Mouse (Mus musculus) MEL (cell line): ENCODE data around the gene Fbxo21. TPM values are rescaled to one million over a fixed set of nuclear protein-coding genes. Genes with fewer than 3 reads are reported as not detected.

Source experiments
- DNase-seq: peaks from one replicate; pipeline ENCODE4 v3.0.0; 2011; ENCODE audit warnings: low read depth, low spot score
- H3K27ac ChIP-seq: 2 replicates; pipeline ENCODE4 v1.5.1; 2012; ENCODE audit warnings: low read depth, mild to moderate bottlenecking, control low read depth, low read length, moderate library complexity; ENCODE audit not compliant: control insufficient read depth
- H3K27me3 ChIP-seq, 2 experiments: fragments of 150-350 bp in 1 of 2; sonication (generic) in 1 of 2; 2 replicates each; pipeline ENCODE4 v1.6.1; 2012; ENCODE audit warnings: low read length in 2 of 2, mild to moderate bottlenecking in 2 of 2, improper control_type of control experiment in 1 of 2, moderate library complexity in 1 of 2; ENCODE audit not compliant: insufficient read depth in 2 of 2, control insufficient read depth in 1 of 2
- H3K36me3 ChIP-seq, 2 experiments: 2 replicates each; pipeline ENCODE4 v1.6.1; 2012 to 2014; ENCODE audit warnings: low read length in 2 of 2, improper control_type of control experiment in 1 of 2, inconsistent platforms in 1 of 2, mild to moderate bottlenecking in 1 of 2; ENCODE audit not compliant: insufficient read depth in 2 of 2, control insufficient read depth in 1 of 2
- H3K4me1 ChIP-seq, 2 experiments: fragments of 150-350 bp in 1 of 2; sonication (generic) in 1 of 2; 2 replicates each; pipeline ENCODE4 v1.6.1; 2012; ENCODE audit warnings: low read length in 2 of 2, improper control_type of control experiment in 1 of 2, mild to moderate bottlenecking in 1 of 2; ENCODE audit not compliant: insufficient read depth in 2 of 2, control insufficient read depth in 1 of 2
- H3K4me3 ChIP-seq, 2 experiments: fragments of 150-350 bp in 1 of 2; sonication (generic) in 1 of 2; 2 replicates each; pipeline ENCODE4 v1.5.1; 2012; ENCODE audit warnings: low read depth in 2 of 2, low read length in 2 of 2, mild to moderate bottlenecking in 2 of 2, moderate library complexity in 2 of 2, control low read depth in 1 of 2, improper control_type of control experiment in 1 of 2; ENCODE audit not compliant: control insufficient read depth in 1 of 2, insufficient read depth in 1 of 2
- H3K79me2 ChIP-seq: 2 replicates; pipeline ENCODE4 v1.6.1; 2012; ENCODE audit warnings: mild to moderate bottlenecking, low read length, moderate library complexity; ENCODE audit not compliant: control insufficient read depth, poor library complexity, insufficient read depth
- H3K9ac ChIP-seq: 2 replicates; pipeline ENCODE4 v1.6.1; 2012; ENCODE audit warnings: low read depth, mild to moderate bottlenecking, control low read depth, low read length, moderate library complexity; ENCODE audit not compliant: control insufficient read depth, poor library complexity, severe bottlenecking
- H3K9me3 ChIP-seq: fragments of 150-350 bp; sonication (generic); replicated peaks from 2 replicates; pipeline ENCODE4 v1.6.1; 2012; ENCODE audit warnings: mild to moderate bottlenecking, low read length, improper control_type of control experiment, moderate library complexity; ENCODE audit not compliant: insufficient read depth
- BHLHE40 ChIP-seq: IDR thresholded peaks from 2 replicates; pipeline ENCODE4 v1.6.1; 2012; ENCODE audit warnings: low read depth, mild to moderate bottlenecking, inconsistent platforms, low read length, improper control_type of control experiment, borderline replicate concordance
- CHD1 ChIP-seq: IDR thresholded peaks from 2 replicates; pipeline ENCODE4 v1.6.1; 2012; ENCODE audit warnings: low read depth, mild to moderate bottlenecking, inconsistent platforms, low read length, improper control_type of control experiment
- CHD2 ChIP-seq: IDR thresholded peaks from 2 replicates; pipeline ENCODE4 v1.6.1; 2011; ENCODE audit warnings: low read length, improper control_type of control experiment
- E2F4 ChIP-seq: IDR thresholded peaks from 2 replicates; pipeline ENCODE4 v1.6.1; 2011; ENCODE audit warnings: low read depth, low read length, improper control_type of control experiment, borderline replicate concordance
- EP300 ChIP-seq, 2 experiments: IDR thresholded peaks; 2 replicates each; pipeline ENCODE4 v1.6.1; 2011; ENCODE audit warnings: improper control_type of control experiment in 2 of 2, low read length in 2 of 2, low read depth in 1 of 2, mild to moderate bottlenecking in 1 of 2
- GATA1 ChIP-seq: IDR thresholded peaks from 2 replicates; pipeline ENCODE4 v1.6.1; 2011; ENCODE audit warnings: low read depth, low read length, improper control_type of control experiment
- HCFC1 ChIP-seq: IDR thresholded peaks from 2 replicates; pipeline ENCODE4 v1.6.1; 2012; ENCODE audit warnings: low read depth, mild to moderate bottlenecking, inconsistent platforms, low read length, improper control_type of control experiment, moderate library complexity
- JUND ChIP-seq: IDR thresholded peaks from 2 replicates; pipeline ENCODE4 v1.6.1; 2011; ENCODE audit warnings: low read depth, mild to moderate bottlenecking, improper control_type of control experiment, low read length
- KAT2A ChIP-seq: conservative IDR thresholded peaks from 2 replicates; pipeline ENCODE4 v1.6.1; 2012; ENCODE audit warnings: low read depth, low read length, improper control_type of control experiment, inconsistent platforms
- MAFK ChIP-seq: IDR thresholded peaks from 2 replicates; pipeline ENCODE4 v1.6.1; 2011; ENCODE audit warnings: low read depth, mild to moderate bottlenecking, low read length, improper control_type of control experiment, borderline replicate concordance
- MAX ChIP-seq: IDR thresholded peaks from 2 replicates; pipeline ENCODE4 v1.6.1; 2011; ENCODE audit warnings: low read length, improper control_type of control experiment
- MAZ ChIP-seq: IDR thresholded peaks from 2 replicates; pipeline ENCODE4 v1.6.1; 2012; ENCODE audit warnings: low read depth, mild to moderate bottlenecking, inconsistent platforms, low read length, improper control_type of control experiment
- MYB ChIP-seq: IDR thresholded peaks from 2 replicates; pipeline ENCODE4 v1.6.1; 2011; ENCODE audit warnings: mild to moderate bottlenecking, low read depth, low read length, improper control_type of control experiment
- NELFE ChIP-seq: IDR thresholded peaks from 2 replicates; pipeline ENCODE4 v1.6.1; 2011; ENCODE audit warnings: low read depth, low read length, improper control_type of control experiment
- POLR2AphosphoS5 ChIP-seq: IDR thresholded peaks from 2 replicates; pipeline ENCODE4 v1.6.1; 2012; ENCODE audit warnings: low read depth, borderline replicate concordance, mild to moderate bottlenecking, inconsistent platforms, low read length, moderate library complexity, mixed read lengths
- RCOR1 ChIP-seq: IDR thresholded peaks from 2 replicates; pipeline ENCODE4 v1.6.1; 2012; ENCODE audit warnings: low read depth, mild to moderate bottlenecking, inconsistent platforms, low read length, improper control_type of control experiment
- SIN3A ChIP-seq: IDR thresholded peaks from 2 replicates; pipeline ENCODE4 v1.6.1; 2012; ENCODE audit warnings: low read length, improper control_type of control experiment, inconsistent platforms
- SMC3 ChIP-seq: IDR thresholded peaks from 2 replicates; pipeline ENCODE4 v1.6.1; 2011; ENCODE audit warnings: low read depth, low read length, improper control_type of control experiment
- TAL1 ChIP-seq: IDR thresholded peaks from 2 replicates; pipeline ENCODE4 v1.6.1; 2012; ENCODE audit warnings: mild to moderate bottlenecking, inconsistent platforms, low read length, moderate library complexity, mixed read lengths
- TBP ChIP-seq: IDR thresholded peaks from 2 replicates; pipeline ENCODE4 v1.8.0; 2011; ENCODE audit warnings: low read depth, low read length, improper control_type of control experiment
- TCF12 ChIP-seq: IDR thresholded peaks from 2 replicates; pipeline ENCODE4 v1.6.1; 2014; ENCODE audit warnings: low read depth, mild to moderate bottlenecking, inconsistent platforms, low read length, improper control_type of control experiment, moderate library complexity
- USF1 ChIP-seq: IDR thresholded peaks from 2 replicates; pipeline ENCODE4 v1.6.1; 2014; ENCODE audit warnings: low read depth, mild to moderate bottlenecking, inconsistent platforms, low read length, improper control_type of control experiment, moderate library complexity
- ZC3H11A ChIP-seq: IDR thresholded peaks from 2 replicates; pipeline ENCODE4 v1.6.1; 2012; ENCODE audit warnings: low read depth, mild to moderate bottlenecking, inconsistent platforms, low read length, improper control_type of control experiment
- ZKSCAN1 ChIP-seq: IDR thresholded peaks from 2 replicates; pipeline ENCODE4 v1.6.1; 2012; ENCODE audit warnings: low read depth, mild to moderate bottlenecking, inconsistent platforms, low read length, improper control_type of control experiment, moderate library complexity
- ZNF384 ChIP-seq: IDR thresholded peaks from 2 replicates; pipeline ENCODE4 v1.6.1; 2012; ENCODE audit warnings: low read depth, mild to moderate bottlenecking, inconsistent platforms, low read length, improper control_type of control experiment
- polyA plus RNA-seq, 2 experiments: library from polyadenylated mRNA; stranded (reverse) in 1 of 2; unstranded in 1 of 2; fragments of >175 nt in 1 of 2; fragments of >200 nt in 1 of 2; gene quantifications; 2 replicates each; pipeline versions ENCODE4 v1.2.1 to v1.2.4; 2012; ENCODE audit warnings: low replicate concordance in 2 of 2, low read depth in 1 of 2; ENCODE audit not compliant: insufficient read length in 2 of 2, insufficient read depth in 1 of 2, missing spikeins in 1 of 2
- total RNA-seq: library from RNA; depleted of rRNA; stranded (reverse); fragments of 300-350 nt; gene quantifications from 2 replicates; pipeline ENCODE4 v1.2.3, GENCODE M21; 2012; rRNA removed

Gene Fbxo21
- total and polyA plus RNA-seq, 3 experiments, result 10.4 to 20.5 TPM; not detected in 1

DNA sequence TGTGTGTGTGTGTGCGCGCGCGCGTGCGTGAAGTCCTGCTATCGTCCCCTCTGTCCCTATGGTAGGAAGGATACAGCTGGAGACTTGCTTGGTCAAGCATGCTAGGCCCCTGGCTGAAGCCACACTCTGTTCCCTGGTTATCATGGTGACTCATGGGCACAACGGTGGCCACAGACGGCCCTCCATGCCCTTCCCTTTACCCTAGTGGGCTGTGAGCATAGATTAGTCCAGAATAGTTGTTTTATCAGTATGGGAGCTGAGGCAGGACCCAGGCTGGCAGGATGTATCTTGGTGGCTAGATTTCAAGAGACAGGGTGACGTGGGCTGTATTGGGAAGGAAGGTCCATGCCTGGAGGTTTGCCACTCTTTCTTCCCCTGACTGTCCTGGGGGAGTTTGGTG lies 82.3 kb downstream of the Fbxo21 start:
- TF ChIP-seq SIN3A, result no peak
- TF ChIP-seq E2F4, result no peak
- no peak for TF ChIP-seq SMC3
- no peak for TF ChIP-seq USF1
- TF ChIP-seq TAL1, result no peak
- no peak for TF ChIP-seq GATA1
- no peak for TF ChIP-seq MAX
- no peak for TF ChIP-seq MAZ
- no peak for TF ChIP-seq JUND
- TF ChIP-seq MAFK, result no peak
- Histone ChIP-seq H3K4me3 (no peak overlapping the region), H3K27me3 (no peaks in the 10 kb centered on the region), H3K27ac (no peak overlapping the region), H3K36me3 (no peaks in the 10 kb centered on the region), H3K9me3 (no peaks in the 10 kb centered on the region), H3K4me1 (no peaks in the 10 kb centered on the region), H3K79me2 (no peaks in the 10 kb centered on the region), H3K9ac (no peak overlapping the region)
- no peak for DNase-seq

DNA sequence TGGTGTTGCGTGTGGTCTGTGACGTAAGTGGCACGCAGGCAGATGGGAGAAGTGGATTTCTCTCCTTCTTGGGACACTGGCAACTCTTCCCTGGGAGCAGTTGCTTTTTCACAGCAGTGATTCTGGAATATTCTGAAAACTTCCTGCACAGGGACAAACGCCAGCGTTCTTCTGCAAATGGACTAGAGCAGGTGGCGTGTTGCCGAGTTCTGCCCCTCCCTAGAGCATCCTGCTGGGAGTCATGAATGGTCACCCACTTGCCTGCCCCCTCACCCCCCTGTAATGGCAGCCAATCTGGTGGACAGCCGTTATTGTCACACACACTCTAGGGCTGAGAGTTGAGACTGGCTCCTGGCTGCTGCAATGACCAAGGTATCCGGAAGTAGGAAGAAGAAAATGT lies 83.1 kb downstream of the Fbxo21 start:
- no peaks in the 10 kb centered on the region for H3K4me1 ChIP-seq
- DNase-seq, result no peak
- H3K9ac ChIP-seq, result no peak overlapping the region
- H3K27ac ChIP-seq, result no peak overlapping the region
- no peaks in the 10 kb centered on the region for H3K79me2 ChIP-seq
- no peaks in the 10 kb centered on the region for H3K36me3 ChIP-seq
- H3K27me3 ChIP-seq, result no peaks in the 10 kb centered on the region
- H3K4me3 ChIP-seq, result no peak overlapping the region
- no peaks in the 10 kb centered on the region for H3K9me3 ChIP-seq
- TF ChIP-seq BHLHE40, result no peak
- TF ChIP-seq ZKSCAN1, result no peak
- no peak for TF ChIP-seq HCFC1
- no peak for TF ChIP-seq ZC3H11A
- no peak for TF ChIP-seq MAZ
- TF ChIP-seq POLR2AphosphoS5, result no peak
- TF ChIP-seq MYB, result no peak
- no peak for TF ChIP-seq EP300 (IDR thresholded peaks at IDR 0.05; ENCODE audit: low read depth in 1 of 2, low read length in 2 of 2)
- TF ChIP-seq NELFE, result no peak
- TF ChIP-seq ZNF384, result no peak
- TF ChIP-seq KAT2A, result no peak
- TF ChIP-seq SIN3A, result no peak
- TF ChIP-seq SMC3, result no peak
- TF ChIP-seq CHD2, result no peak
- TF ChIP-seq TCF12, result no peak
- TF ChIP-seq CHD1, result no peak
- no peak for TF ChIP-seq RCOR1
- TF ChIP-seq TBP, result no peak

Other genes starting within 250 kb of the Fbxo21 start
- gene Nos1, start 195.7 kb upstream of the Fbxo21 start, total RNA-seq, result 0.33 and 0.35 TPM in 2 replicates
- gene Nos1, start 195.7 kb upstream of the Fbxo21 start, polyA plus RNA-seq, result 1 to 10 TPM in 1 of 2 experiments, not detected in 1; 1.5 TPM
- not detected in 2 replicates for gene Tesc, start 51.0 kb downstream of the Fbxo21 start, total RNA-seq
- under 1 TPM in 1 of 2 experiments, not detected in 1; 0.07 TPM for gene Tesc, start 51.0 kb downstream of the Fbxo21 start, polyA plus RNA-seq
- 44.9 and 49.9 TPM in 2 replicates for gene Fbxw8, start 178.7 kb downstream of the Fbxo21 start, total RNA-seq
- gene Fbxw8, start 178.7 kb downstream of the Fbxo21 start, polyA plus RNA-seq, result 10 to 100 TPM; 52.5 to 57.4 TPM
- not detected in 2 replicates for gene Hrk, start 187.9 kb downstream of the Fbxo21 start, total RNA-seq
- not detected for gene Hrk, start 187.9 kb downstream of the Fbxo21 start, polyA plus RNA-seq